Mouse (Mus musculus) testis, adult 2 months (tissue): Measurements from ENCODE around the gene Erc1.

Experiments used
- CTCF ChIP-seq: fragments of 200-500 bp; IDR thresholded peaks from 2 replicates; pipeline ENCODE4 v1.5.1; 2012; ENCODE audit warnings: low read depth, mild to moderate bottlenecking, inconsistent platforms, low read length, moderate library complexity; ENCODE audit not compliant: control insufficient read depth, insufficient read depth, insufficient replicate concordance
- POLR2A ChIP-seq: fragments of 200-500 bp; IDR thresholded peaks from 2 replicates; pipeline ENCODE4 v1.6.1; 2012; ENCODE audit warnings: low read depth, mild to moderate bottlenecking, inconsistent platforms, low read length, moderate library complexity; ENCODE audit not compliant: control insufficient read depth

DNA sequence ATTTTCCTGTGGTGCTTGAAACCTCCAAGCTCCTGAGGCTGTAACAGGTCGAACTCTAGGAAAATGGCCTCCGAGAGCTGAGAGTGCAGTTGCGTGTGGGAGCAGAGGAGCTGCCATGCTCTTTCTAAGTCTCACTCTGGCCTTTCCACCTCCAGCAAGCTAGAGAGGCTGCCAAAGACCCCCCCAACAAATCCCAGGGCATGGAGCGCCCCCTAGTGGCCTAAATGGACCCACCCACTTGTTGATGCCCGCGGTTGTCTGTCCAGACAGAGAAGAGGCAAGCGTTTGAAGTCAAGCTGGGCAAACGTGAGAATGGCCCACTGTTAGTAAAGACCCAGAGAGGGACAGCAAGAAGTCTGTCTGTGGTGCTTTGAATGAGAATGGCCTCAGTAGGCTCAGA is 293.5 kb downstream of the Erc1 start:
- TF ChIP-seq CTCF: peak; percentile 65
- TF ChIP-seq POLR2A: no peak
